Mouse (Mus musculus) heart, postnatal 10 days (tissue): Measurements from ENCODE around the gene Zfhx3. TPM values are rescaled to one million over a fixed set of nuclear protein-coding genes. Genes with fewer than 3 reads are reported as not detected.

ENCODE experiments used
- DNase-seq, 2 experiments: peaks; one replicate each; pipeline ENCODE4 v3.0.0; 2021
- intact Hi-C: fragments of 180-260 bp; cut with DNase I; formaldehyde crosslinking; loops from one replicate; pipeline ENCODE4 v1.15.1; 2025
- total RNA-seq, 2 experiments: library from RNA; stranded (reverse); gene quantifications; 2 replicates each; pipeline ENCODE4 v1.2.3; 2021

The Zfhx3 gene
- total RNA-seq, 2 experiments from 2014 or later = 10.8 TPM

- intact Hi-C loops = no loop called here
- no peak for DNase-seq
Observed at GRCm38 (mm10) chr8:108866430-108866829, 924.0 kb downstream of the Zfhx3 start.

DNA sequence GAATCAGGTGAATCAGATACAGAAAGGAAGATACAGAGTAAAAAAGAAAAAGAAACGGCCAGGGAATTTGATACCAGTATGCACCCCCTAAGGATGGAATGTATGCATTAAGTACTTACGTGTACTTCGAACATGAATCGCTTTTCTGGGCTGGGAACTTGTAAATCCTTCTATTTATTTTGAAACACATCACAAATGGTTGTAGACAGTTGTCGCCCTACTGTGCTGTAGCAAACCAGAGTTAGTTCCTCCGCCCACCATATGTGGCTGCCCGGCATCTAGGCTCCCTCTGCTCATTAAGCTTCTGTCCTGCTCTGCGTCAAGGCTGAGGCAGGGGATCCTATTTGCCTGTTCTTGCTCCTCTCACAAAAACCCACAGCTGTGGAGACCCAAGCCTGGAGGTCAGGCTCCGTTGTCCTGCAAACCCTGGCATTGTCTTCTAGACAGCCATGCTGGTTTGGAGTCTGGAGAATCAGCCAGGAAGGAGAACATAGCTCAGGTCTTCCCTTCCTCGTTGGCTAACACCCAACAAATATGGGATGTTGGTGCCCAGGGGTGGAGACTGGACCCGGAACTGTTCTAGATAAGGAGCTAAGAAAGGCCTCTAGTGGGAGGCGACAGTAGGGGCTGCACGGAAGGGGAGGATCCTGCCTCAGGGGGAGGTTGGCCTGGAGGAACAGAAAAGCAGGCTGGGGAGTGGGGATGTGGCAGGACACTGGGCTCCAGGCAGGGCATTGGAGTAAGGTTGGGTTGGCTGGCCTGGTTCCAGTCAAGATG, 925.2 kb downstream of the Zfhx3 start:
- intact Hi-C loops = no loop called here
- DNase-seq = peak in 1 of 2 experiments; percentile 36

DNA sequence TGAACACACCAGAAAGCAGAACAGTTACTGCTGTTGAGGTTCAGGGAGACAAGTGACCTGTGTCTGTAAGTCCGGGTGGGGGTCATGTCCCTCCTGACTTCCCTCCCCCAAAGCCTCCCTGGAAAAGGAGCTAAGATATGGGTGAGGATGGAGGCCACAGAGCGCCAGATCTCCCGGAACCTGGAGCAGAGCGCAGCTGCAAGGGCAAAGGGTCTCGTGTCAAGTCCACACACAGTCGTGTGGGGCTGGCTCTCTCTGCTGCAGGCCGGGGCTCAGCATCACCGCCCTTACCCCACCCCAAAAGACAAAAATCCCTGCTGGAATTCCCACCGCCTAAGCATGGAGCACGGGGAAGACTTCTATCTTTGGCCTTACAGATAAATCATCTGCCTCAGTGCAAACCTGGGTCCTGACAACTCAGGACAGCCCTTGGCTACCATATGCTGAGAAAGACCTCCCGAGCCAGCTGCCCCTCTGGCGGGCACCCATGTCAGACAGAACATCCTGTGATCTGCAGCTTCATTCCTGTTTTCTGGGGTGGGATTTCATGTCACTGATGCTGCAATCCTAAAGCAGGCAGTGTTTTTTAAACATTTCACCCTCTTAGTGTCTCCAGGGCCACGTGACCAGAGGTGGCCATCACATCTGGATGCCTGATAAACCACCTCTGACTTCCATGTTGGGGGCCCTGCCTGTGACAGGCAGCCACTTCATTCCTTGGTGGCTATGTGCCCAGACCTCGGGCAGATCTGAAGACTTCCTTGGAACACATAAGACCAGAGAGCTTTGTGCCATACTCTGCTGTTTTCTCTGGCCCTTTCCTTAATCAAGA, 926.0 kb downstream of the Zfhx3 start:
- intact Hi-C loops = no loop called here
- DNase-seq = no peak

GRCm38 (mm10) chr8:108869420-108869819, 927.0 kb downstream of the Zfhx3 start:
- no peak for DNase-seq
- intact Hi-C loops = no loop called here

DNA sequence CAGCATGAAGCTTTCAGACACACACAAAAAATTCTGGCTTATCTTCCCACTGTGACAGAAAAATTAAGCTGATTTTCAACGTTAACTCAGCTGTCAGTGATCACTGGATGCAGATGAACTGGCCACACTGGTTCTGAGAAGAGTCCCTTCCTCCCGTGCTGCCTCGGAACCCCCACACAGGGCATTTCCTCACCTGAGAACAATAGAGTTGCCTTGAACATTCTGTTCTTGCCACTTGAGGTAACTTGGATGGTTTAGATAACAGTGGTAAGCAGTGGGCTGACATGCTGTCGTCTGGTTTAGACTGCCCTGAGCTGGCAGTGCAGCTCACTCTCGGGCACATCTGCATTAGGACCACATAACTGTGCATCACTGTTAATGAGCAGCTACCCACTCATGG, 927.5 kb downstream of the Zfhx3 start:
- intact Hi-C loops = no loop called here

DNA sequence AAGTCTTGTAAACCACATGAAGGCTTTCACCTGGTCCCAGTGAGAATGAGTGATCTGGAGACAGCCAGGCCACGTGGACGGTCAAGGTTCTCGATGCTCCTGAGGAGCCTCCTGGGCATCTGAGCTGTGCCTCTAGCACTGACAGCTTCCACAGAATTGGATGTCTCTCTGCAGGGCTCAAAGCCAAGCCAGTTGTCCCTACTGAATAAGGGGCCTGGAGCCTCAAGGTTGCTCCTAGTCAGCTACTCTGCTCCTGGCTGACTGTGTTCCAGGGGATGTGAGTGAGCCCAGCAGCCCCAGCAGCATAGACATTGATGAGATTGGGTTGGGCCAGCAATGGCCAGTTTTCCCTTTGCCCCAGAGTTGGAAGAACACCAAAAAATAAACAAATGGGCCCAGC, 927.9 kb downstream of the Zfhx3 start:
- DNase-seq = no peak
- intact Hi-C loops = no loop called here

More for the DNA sequence above, 927.5 kb downstream of the Zfhx3 start:
- no peak for DNase-seq

DNA sequence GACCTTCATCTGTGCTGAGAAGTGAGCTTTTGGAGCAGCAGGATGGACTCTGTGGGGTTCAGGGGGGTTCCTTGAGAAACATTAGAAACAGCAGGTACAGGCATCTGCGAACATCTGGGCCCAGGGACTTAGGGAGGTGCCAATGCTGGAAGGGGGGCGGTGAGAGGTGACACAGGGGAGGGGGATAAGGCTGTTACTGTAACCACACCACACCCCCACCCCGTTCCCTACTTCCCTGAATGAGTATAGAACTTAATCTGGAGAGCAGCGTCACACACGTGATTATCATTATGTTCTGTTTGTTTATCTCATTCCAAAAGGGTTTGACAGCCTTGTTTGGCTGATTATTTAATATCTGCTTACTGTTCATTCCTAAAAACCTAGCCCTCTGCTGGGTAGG, 933.3 kb downstream of the Zfhx3 start:
- intact Hi-C loops = no loop called here
- no peak for DNase-seq

DNA sequence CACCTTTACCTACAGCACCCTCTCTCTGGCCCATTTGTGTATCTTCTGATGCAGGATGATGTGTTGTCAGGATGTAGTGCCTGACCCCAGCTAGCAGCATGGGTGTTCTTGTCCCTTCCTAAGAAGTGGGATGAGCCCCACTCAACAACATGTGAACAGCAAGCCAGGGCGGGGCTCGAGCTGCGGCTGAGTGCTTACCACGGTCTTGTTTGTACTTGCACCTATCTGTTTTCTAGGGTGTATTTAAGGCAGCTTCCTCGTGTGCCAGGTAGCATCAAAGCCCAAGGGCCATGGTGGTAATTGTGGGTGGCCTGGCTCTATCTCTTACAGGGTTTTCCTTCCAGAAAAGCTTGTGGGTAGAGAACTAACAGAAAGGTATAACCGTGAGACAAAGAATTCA, 937.7 kb downstream of the Zfhx3 start:
- intact Hi-C loops = no loop called here
- no peak for DNase-seq

GRCm38 (mm10) chr8:108881336-108881735, 938.9 kb downstream of the Zfhx3 start:
- intact Hi-C loops = no loop called here
- DNase-seq = no peak

DNA sequence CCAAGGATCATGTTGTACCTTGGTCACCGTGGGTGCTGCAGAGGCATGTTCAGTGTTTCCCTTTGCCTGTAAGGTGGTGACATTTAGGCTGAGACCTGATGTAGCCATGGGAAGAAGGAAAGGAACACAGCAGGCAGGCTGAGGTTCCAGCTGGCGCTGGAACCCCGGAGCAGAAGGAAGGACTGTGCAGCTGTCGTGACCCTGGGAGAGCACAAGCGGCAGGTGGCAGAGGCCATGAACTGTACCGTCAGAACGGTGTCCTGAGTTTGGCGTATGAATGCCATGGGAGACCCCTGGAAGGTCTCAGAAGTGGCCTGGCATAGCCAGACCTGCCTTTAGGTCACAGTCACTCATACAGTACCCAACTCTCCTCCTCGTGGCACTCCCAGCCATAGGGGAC, 939.6 kb downstream of the Zfhx3 start:
- DNase-seq = no peak

DNA sequence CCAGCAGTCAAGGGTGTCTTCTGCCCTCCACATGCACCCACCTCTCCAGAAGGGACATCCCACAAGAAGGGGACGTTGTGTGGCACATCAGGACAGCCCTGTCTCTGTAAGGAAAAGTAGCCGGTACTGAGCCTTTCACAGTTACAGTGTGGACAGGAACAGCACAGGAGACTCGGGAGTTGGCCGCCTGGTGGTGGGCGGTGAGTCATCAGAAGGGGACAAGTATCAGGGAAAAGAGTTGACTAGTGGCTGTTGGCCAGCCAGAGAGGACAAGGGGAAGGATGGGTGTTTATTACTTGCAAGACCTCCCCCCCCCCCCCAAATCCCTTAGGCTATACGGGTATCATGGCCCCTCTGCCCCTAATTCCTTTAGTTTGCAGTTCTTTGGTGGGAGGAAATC, 940.9 kb downstream of the Zfhx3 start:
- intact Hi-C loops = no loop called here
- DNase-seq = no peak

More for the DNA sequence above, 939.6 kb downstream of the Zfhx3 start:
- intact Hi-C loops = no loop called here

DNA sequence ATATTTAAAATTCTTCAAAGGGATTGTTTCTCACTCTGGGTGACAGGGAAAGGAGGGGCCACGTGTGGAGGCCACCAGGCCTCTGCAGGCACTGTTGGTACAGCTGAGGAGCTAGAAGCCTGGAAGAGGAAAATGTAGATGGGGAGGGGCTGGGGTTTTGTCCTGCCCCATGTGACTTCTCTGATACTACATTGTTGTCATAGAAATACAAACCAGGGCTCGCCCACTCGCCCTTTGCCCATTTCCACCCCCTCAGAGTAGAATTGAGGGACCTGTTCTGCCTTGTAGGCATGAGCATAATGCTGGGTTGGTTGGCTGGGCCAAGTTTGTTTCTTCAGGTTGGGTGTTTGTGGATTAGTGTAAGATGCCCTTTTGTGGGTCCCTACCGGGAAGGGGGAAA, 942.5 kb downstream of the Zfhx3 start:
- intact Hi-C loops = no loop called here
- DNase-seq = no peak

GRCm38 (mm10) chr8:108885450-108885849, 943.0 kb downstream of the Zfhx3 start:
- intact Hi-C loops = no loop called here
- peak in 1 of 2 experiments; percentile 41 for DNase-seq

- intact Hi-C loops = loop anchor here (1.0 to 2.0 kb wide), 2 partner anchors 25 to 301 kb away; no protein-coding TSS in a partner anchor
- no peak for DNase-seq
Observed at GRCm38 (mm10) chr8:108885861-108886260, 943.4 kb downstream of the Zfhx3 start.

DNA sequence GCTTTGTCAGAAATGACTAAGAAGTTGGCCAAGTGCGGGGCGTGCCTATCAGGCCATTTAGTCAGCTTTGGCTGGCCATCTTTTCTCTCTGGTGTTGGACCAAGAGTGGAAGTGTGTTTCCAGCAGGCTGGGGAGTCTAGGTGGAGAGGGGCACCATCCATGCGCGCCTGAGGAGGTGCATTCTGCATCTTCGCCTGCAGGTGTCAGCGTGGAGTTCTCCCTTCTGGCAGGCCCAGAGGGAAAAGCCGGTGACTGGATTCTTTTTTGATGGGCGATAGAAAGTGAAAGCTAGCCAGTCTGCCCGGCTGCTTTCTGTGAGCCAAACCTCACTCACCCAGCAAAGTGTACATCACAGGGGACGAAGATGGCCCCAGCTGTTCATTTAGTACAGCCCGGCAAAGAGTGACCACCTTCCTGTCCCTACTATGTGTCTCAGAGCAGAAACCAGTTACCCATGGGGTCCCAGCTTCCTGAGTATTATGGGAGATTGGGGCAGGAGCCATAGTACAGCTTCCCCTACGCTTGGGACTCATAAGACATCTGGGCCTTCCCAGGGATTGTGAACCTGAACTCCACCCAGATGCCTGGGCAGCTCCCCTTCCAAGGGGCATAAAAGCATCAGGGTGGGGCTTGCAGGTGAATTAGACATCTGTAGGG, 944.3 kb downstream of the Zfhx3 start:
- intact Hi-C loops = loop anchor here (1.0 to 2.0 kb wide), 2 partner anchors 25 to 300 kb away; no protein-coding TSS in a partner anchor
- DNase-seq = peak; percentile 87 to 89

DNA sequence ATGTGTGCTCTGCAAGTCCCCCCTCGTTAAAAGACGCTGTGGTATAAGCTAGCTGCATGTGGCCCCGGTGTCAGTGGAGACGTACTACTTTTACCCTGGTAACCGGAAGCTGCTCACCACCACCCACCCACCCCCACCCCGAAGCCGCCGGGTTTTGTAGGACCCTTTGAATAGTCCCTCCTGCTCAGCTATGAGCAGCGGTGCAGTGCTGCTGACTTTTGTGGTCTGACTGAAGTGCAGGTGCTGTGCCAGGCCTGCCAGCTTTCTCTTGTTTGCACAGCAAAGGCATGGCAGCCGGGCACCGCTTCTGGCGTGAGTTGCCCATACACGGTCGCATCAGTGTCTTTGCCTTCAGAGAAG, 944.8 kb downstream of the Zfhx3 start:
- intact Hi-C loops = loop anchor here (2.0 kb wide), 1 partner anchor 300 kb away; no protein-coding TSS in a partner anchor
- no peak for DNase-seq

- intact Hi-C loops = loop anchor here (2.0 kb wide), 1 partner anchor 299 kb away; no protein-coding TSS in a partner anchor
Observed at GRCm38 (mm10) chr8:108887890-108888289, 945.4 kb downstream of the Zfhx3 start.

DNA sequence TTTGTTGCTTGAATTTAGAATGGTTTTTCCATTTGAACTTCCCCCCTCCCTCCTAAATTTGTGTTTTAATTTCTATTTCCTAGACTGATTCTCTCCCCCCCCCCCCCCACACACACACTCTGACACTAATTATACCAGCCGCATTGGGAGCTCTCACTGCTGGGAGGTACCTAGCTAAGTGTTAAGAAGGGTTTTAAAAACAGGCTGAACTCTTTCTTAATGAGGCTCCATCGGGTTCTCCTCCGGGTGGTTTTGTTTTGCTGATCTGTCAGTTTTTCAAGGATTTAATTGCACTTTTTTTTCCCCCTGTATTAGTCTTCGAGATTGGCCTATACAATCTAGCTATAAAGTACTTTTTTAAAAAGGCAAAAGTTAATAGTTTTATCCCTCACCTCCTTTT, 946.5 kb downstream of the Zfhx3 start:
- no peak for DNase-seq
- intact Hi-C loops = no loop called here

More at GRCm38 (mm10) chr8:108887890-108888289, 945.4 kb downstream of the Zfhx3 start:
- no peak for DNase-seq

DNA sequence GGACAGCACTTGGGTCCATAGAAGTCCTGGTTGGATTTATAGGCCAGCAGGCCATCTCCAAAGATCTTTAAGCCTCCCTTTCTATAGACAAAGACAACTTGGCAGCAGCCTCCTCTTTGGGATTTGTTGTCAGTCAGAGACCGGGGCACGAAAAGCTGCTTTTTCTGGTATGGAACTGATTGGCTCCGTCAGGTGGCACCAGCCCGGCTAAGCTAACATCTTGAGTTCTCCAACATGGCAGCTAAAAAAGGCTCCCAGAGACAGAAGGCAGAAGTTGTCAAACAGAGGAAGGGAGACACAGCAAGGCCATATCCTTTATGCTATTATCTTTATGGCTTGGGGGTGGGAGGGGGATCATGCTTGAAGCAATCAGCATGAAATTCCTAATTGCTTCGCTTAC, 947.0 kb downstream of the Zfhx3 start:
- DNase-seq = no peak
- intact Hi-C loops = no loop called here

- DNase-seq = peak in 1 of 2 experiments; percentile 28
- intact Hi-C loops = no loop called here
Observed at GRCm38 (mm10) chr8:108894287-108894686, 951.8 kb downstream of the Zfhx3 start.
